Mouse (Mus musculus) stomach, postnatal 0 days (tissue): ENCODE data around the gene Xylb. TPM values are rescaled to one million over a fixed set of nuclear protein-coding genes. Genes with fewer than 3 reads are reported as not detected.

Experiments used
- ATAC-seq: fragments of 200-750 bp; cut with Nextera tagmentation; 2 replicates; pipeline ENCODE4 v1.8.0; 2017; ENCODE audit not compliant: low FRiP score, low TSS enrichment
- DNase-seq: peaks from one replicate; pipeline ENCODE4 v3.0.0-alpha.2; 2016; ENCODE audit warnings: low spot score
- H3K27ac ChIP-seq: fragments of 300-500 bp; sonication (generic); replicated peaks from 2 replicates; pipeline ENCODE4 v1.5.1; 2014; ENCODE audit warnings: mild to moderate bottlenecking, control low read depth
- H3K27me3 ChIP-seq: fragments of 300-500 bp; sonication (generic); 2 replicates; pipeline ENCODE4 v1.6.1; 2014; ENCODE audit warnings: low read length; ENCODE audit not compliant: control insufficient read depth, insufficient read depth
- H3K36me3 ChIP-seq: fragments of 300-500 bp; sonication (generic); 2 replicates; pipeline ENCODE4 v1.6.1; 2014; ENCODE audit warnings: low read length, mixed read lengths; ENCODE audit not compliant: control insufficient read depth, insufficient read depth
- H3K4me1 ChIP-seq: fragments of 300-500 bp; sonication (generic); replicated peaks from 2 replicates; pipeline ENCODE4 v1.6.1; 2014; ENCODE audit warnings: antibody characterized with exemption; ENCODE audit not compliant: control insufficient read depth, insufficient read depth
- H3K4me2 ChIP-seq: fragments of 300-500 bp; sonication (generic); replicated peaks from 2 replicates; pipeline ENCODE4 v1.6.1; 2014; ENCODE audit warnings: low read depth, mild to moderate bottlenecking, control low read depth, moderate library complexity
- H3K4me3 ChIP-seq: fragments of 300-500 bp; sonication (generic); 2 replicates; pipeline ENCODE4 v1.5.1; 2014; ENCODE audit warnings: low read depth, low read length, control low read depth
- H3K9ac ChIP-seq: fragments of 300-500 bp; sonication (generic); 2 replicates; pipeline ENCODE4 v1.6.1; 2014; ENCODE audit warnings: mild to moderate bottlenecking, low read length, control low read depth, mixed read lengths
- H3K9me3 ChIP-seq: fragments of 300-500 bp; sonication (generic); 2 replicates; pipeline ENCODE4 v1.6.1; 2016; ENCODE audit warnings: low read length; ENCODE audit not compliant: control insufficient read depth
- CTCF ChIP-seq: IDR thresholded peaks from 2 replicates; pipeline ENCODE4 v1.5.1; 2016; ENCODE audit warnings: antibody characterized with exemption, low read depth, mild to moderate bottlenecking, moderate library complexity
- EP300 ChIP-seq: optimal IDR thresholded peaks from 2 replicates; pipeline ENCODE3; 2016; ENCODE audit warnings: antibody characterized with exemption
- WGBS: fragments of 180-500 bp; shearing (Covaris S2); extraction: QIAGEN DNeasy Blood & Tissue Kit; methylation state at CpG from one replicate; pipeline ENCODE4 v1.1.7; 2014; 5-methylcytosine and 5-hydroxymethylcytosine counted together
- polyA plus RNA-seq: library from polyadenylated mRNA; unstranded; fragments of >200 nt; fragmentation: Nextera tagmentation; extraction: Ambion mirVana; gene quantifications from 2 replicates; pipeline ENCODE4 v1.2.1, GENCODE M21; 2015

The Xylb gene
- polyA plus RNA-seq, 1 experiment from 2014 or later = 3.2 TPM

- no peaks in the 10 kb centered on the region for H3K4me1 ChIP-seq
These were observed 14.1 kb downstream of the Xylb start for GRCm38 (mm10) chr9:119371251-119371650.

GRCm38 (mm10) chr9:119375008-119375407 lies 17.8 kb downstream of the Xylb start:
- no peaks in the 10 kb centered on the region for H3K4me1 ChIP-seq
- no peaks in the 10 kb centered on the region for H3K27me3 ChIP-seq
- no peak overlapping the region for H3K9ac ChIP-seq
- no peak overlapping the region for H3K4me3 ChIP-seq
- TF ChIP-seq CTCF (no peak), EP300 (no peak)
- H3K27ac ChIP-seq = no peak overlapping the region
- H3K36me3 ChIP-seq = no peaks in the 10 kb centered on the region
- no peaks in the 10 kb centered on the region for H3K9me3 ChIP-seq
- no peak for DNase-seq
- H3K4me2 ChIP-seq = no peak overlapping the region
- ATAC-seq = no peak
- 67% methylated on average over 3 of the region's 3 CpGs for WGBS

More at GRCm38 (mm10) chr9:119371251-119371650, 14.1 kb downstream of the Xylb start:
- Histone ChIP-seq H3K27me3 (no peaks in the 10 kb centered on the region), H3K9ac (no peak overlapping the region), H3K4me2 (no peak overlapping the region), H3K36me3 (0 out of 2 replicates have a peak, but pooled peaks cover 2% of the 10 kb centered on the region), H3K4me3 (no peak overlapping the region), H3K27ac (no peak overlapping the region), H3K9me3 (no peaks in the 10 kb centered on the region)
- no peak for DNase-seq
- ATAC-seq = no peak
- WGBS = 60% methylated on average over 4 of the region's 4 CpGs
- no peak for TF ChIP-seq CTCF
- TF ChIP-seq EP300 = no peak

- Histone ChIP-seq H3K36me3 (no peaks in the 10 kb centered on the region), H3K4me2 (no peak overlapping the region), H3K9me3 (no peaks in the 10 kb centered on the region), H3K4me3 (no peak overlapping the region), H3K27ac (no peak overlapping the region), H3K4me1 (no peaks in the 10 kb centered on the region), H3K27me3 (no peaks in the 10 kb centered on the region), H3K9ac (no peak overlapping the region)
- ATAC-seq (no peak), DNase-seq (no peak)
- 57% methylated on average over 6 of the region's 6 CpGs for WGBS
- TF ChIP-seq CTCF = no peak
- no peak for TF ChIP-seq EP300
These were observed 18.4 kb downstream of the Xylb start for GRCm38 (mm10) chr9:119375556-119375955.

GRCm38 (mm10) chr9:119378231-119378630 lies 21.1 kb downstream of the Xylb start:
- ATAC-seq (no peak), DNase-seq (no peak)
- Histone ChIP-seq H3K27me3 (no peaks in the 10 kb centered on the region), H3K36me3 (no peaks in the 10 kb centered on the region), H3K9me3 (no peaks in the 10 kb centered on the region), H3K4me2 (no peak overlapping the region), H3K9ac (no peak overlapping the region), H3K4me1 (no peaks in the 10 kb centered on the region), H3K27ac (no peak overlapping the region), H3K4me3 (no peak overlapping the region)
- WGBS = 81% methylated on average over 4 of the region's 4 CpGs
- no peak for TF ChIP-seq CTCF
- no peak for TF ChIP-seq EP300

GRCm38 (mm10) chr9:119382603-119383002 lies 25.4 kb downstream of the Xylb start:
- no peak for ATAC-seq
- Histone ChIP-seq H3K9me3 (no peaks in the 10 kb centered on the region), H3K36me3 (no peaks in the 10 kb centered on the region), H3K27me3 (no peaks in the 10 kb centered on the region), H3K4me3 (no peak overlapping the region), H3K9ac (no peak overlapping the region), H3K4me2 (no peak overlapping the region), H3K4me1 (no peaks in the 10 kb centered on the region), H3K27ac (no peak overlapping the region)
- no peak for DNase-seq
- 56% methylated on average over 6 of the region's 6 CpGs for WGBS
- TF ChIP-seq CTCF = no peak
- TF ChIP-seq EP300 = no peak

GRCm38 (mm10) chr9:119388956-119389355 lies 31.8 kb downstream of the Xylb start:
- H3K27me3 ChIP-seq = no peaks in the 10 kb centered on the region
- no peaks in the 10 kb centered on the region for H3K9me3 ChIP-seq
- H3K27ac ChIP-seq = no peak overlapping the region
- DNase-seq (peak; percentile 23), ATAC-seq (no peak)
- H3K4me1 ChIP-seq = no peaks in the 10 kb centered on the region
- 51% methylated on average over 5 of the region's 5 CpGs for WGBS
- H3K36me3 ChIP-seq = no peaks in the 10 kb centered on the region
- no peak for TF ChIP-seq EP300
- no peak for TF ChIP-seq CTCF
- H3K4me2 ChIP-seq = no peak overlapping the region
- no peak overlapping the region for H3K4me3 ChIP-seq
- H3K9ac ChIP-seq = no peak overlapping the region
